In the genomic region with DNA sequence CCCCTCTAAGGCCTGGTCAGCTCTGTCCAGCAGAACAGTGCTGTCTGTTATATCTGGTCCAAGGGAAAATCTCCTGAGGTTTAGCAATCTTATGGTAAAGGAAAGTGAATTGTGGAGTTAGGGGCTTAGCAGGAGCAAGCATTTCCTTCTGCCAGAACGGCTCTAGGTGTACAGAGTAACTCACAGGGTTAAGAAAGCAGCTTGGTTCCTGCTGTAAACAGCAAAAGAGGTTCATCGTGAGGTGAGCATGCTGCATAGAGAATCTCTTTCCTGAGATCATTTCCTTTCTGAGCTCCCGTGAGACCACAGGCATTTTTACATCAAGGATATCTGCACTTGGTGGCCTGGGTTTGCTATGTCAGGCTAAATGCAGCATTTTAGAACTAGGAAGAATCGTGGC, we compare ENCODE assay signal across 13 mouse cellular contexts. TPM values are rescaled to one million over a fixed set of nuclear protein-coding genes. Genes with fewer than 3 reads are reported as not detected.
A peak's percentile ranks its signal among the peaks of the same experiment; 100 is the strongest.
DNase-seq lines count a peak whose midpoint lies in the region; ATAC-seq and TF ChIP-seq lines count a peak whose summit lies in the region.
"Had no signal": no experiment of that assay in that cellular context is flagged by ENCODE, and none has a peak within 500 bp of the region (broad histone marks: within the 10 kb centered on the region; RNA-seq: fewer than 3 reads in every experiment).

No protein-coding gene starts in this region.

- no peak overlapping the region for H3K4me2 ChIP-seq in heart, embryonic 12.5 days
- H3K4me2 ChIP-seq in neural tube, embryonic 15.5 days, result no peak overlapping the region
- H3K4me2 ChIP-seq: lung, embryonic 14.5 days had no signal

- no peaks in the 10 kb centered on the region for H3K9me3 ChIP-seq in heart, embryonic 12.5 days (replicated peaks)
- no peaks in the 10 kb centered on the region for H3K9me3 ChIP-seq in neural tube, embryonic 15.5 days (replicated peaks)

- DNase-seq in heart, postnatal 4 days, result no peak
- DNase-seq in thymus, adult 2 months, result no peak
- DNase-seq in thymus, postnatal 36 days, result no peak
- DNase-seq in induced T-regulatory cell, adult 2 months (ENCODE audit: low read depth), result peak; percentile 46
- DNase-seq in testis, postnatal 10 days (ENCODE audit: low spot score), result no peak
- DNase-seq: cerebellum, adult 18-20 months; kidney, postnatal 4 days; left cerebral cortex, postnatal 4 days; lung, embryonic 14.5 days had no signal

- no peak for ATAC-seq in heart, embryonic 12.5 days (ENCODE audit: insufficient number of reproducible peaks, low FRiP score)
- ATAC-seq in neural tube, embryonic 15.5 days (ENCODE audit: low FRiP score), result no peak

- H3K36me3 ChIP-seq in heart, embryonic 12.5 days, result peaks cover 28% of the 10 kb centered on the region
- 0 out of 2 replicates have a peak, but pooled peaks cover 6% of the 10 kb centered on the region for H3K36me3 ChIP-seq in thymus, adult 2 months (ENCODE audit: control insufficient read depth, insufficient read depth, low read length)
- peaks cover 5% of the 10 kb centered on the region for H3K36me3 ChIP-seq in neural tube, embryonic 15.5 days

- H3K27ac ChIP-seq in heart, embryonic 12.5 days (ENCODE audit: poor library complexity, severe bottlenecking), result 0 out of 2 replicates have a peak overlapping the region, but pooled peaks have one; percentile 41
- H3K27ac ChIP-seq in thymus, adult 2 months (ENCODE audit: control insufficient read depth, insufficient read depth, low read length), result peak overlapping the region; percentile 44; the same call in 1 of the 2 replicates
- H3K27ac ChIP-seq in neural tube, embryonic 15.5 days (replicated peaks), result no peak overlapping the region

- H3K9ac ChIP-seq in heart, embryonic 12.5 days, result no peak overlapping the region
- no peak overlapping the region for H3K9ac ChIP-seq in neural tube, embryonic 15.5 days (replicated peaks)
- H3K9ac ChIP-seq: lung, embryonic 14.5 days had no signal

- H3K4me1 ChIP-seq in heart, embryonic 12.5 days (replicated peaks), result peaks cover 27% of the 10 kb centered on the region
- peaks cover 9% of the 10 kb centered on the region for H3K4me1 ChIP-seq in thymus, adult 2 months (replicated peaks; ENCODE audit: control insufficient read depth, insufficient read depth, low read length)
- peaks cover 8% of the 10 kb centered on the region; the same call in 1 of the 2 replicates for H3K4me1 ChIP-seq in neural tube, embryonic 15.5 days

- TF ChIP-seq POLR2A in thymus, adult 2 months (IDR thresholded peaks at IDR 0.05; ENCODE audit: control insufficient read depth, extremely low read depth, insufficient read depth, low read length, poor library complexity), result no peak

- H3K27me3 ChIP-seq in heart, embryonic 12.5 days (replicated peaks), result no peaks in the 10 kb centered on the region
- no peaks in the 10 kb centered on the region for H3K27me3 ChIP-seq in thymus, adult 2 months (ENCODE audit: control insufficient read depth, insufficient read depth, low read length)
- H3K27me3 ChIP-seq in neural tube, embryonic 15.5 days (replicated peaks), result no peaks in the 10 kb centered on the region
- H3K27me3 ChIP-seq: CH12.LX had no signal

- H3K4me3 ChIP-seq in heart, embryonic 12.5 days, result no peak overlapping the region
- no peak overlapping the region for H3K4me3 ChIP-seq in thymus, adult 2 months (ENCODE audit: control insufficient read depth, insufficient read depth, low read length)
- H3K4me3 ChIP-seq in neural tube, embryonic 15.5 days (replicated peaks), result no peak overlapping the region
- H3K4me3 ChIP-seq: erythroblast, embryonic 14.5 days had no signal

- 56% methylated on average over 4 of the region's 4 CpGs for WGBS in heart, embryonic 12.5 days
- WGBS in thymus, adult 2 months, result 12% methylated on average over 4 of the region's 4 CpGs
- 86% methylated on average over 4 of the region's 4 CpGs for WGBS in neural tube, embryonic 15.5 days

- TF ChIP-seq CTCF in thymus, adult 2 months (IDR thresholded peaks at IDR 0.05; ENCODE audit: borderline replicate concordance, control insufficient read depth, extremely low read depth, insufficient read depth, low read length, poor library complexity), result no peak

RNA-seq across cellular contexts. Expression of a gene that starts 21.8 kb away (rescaled TPM):
- 3.1 and 3.7 TPM in 2 replicates for polyA plus RNA-seq in heart, embryonic 12.5 days (2016; fragmentation: Nextera tagmentation; extraction: Ambion mirVana)
- total RNA-seq in heart, postnatal 4 days (2021), result 10 to 100 TPM; 17.8 to 18.4 TPM
- polyA plus RNA-seq in thymus, adult 2 months (2012; rRNA removed), result 53.4 and 55.4 TPM in 2 replicates
- polyA plus RNA-seq in neural tube, embryonic 15.5 days (2015; fragmentation: Nextera tagmentation; extraction: Ambion mirVana), result 3.3 and 4.6 TPM in 2 replicates
- polyA plus RNA-seq: erythroblast, embryonic 14.5 days had no signal
